Mouse (Mus musculus): ENCODE data around the gene Atpif1. TPM values are rescaled to one million over a fixed set of nuclear protein-coding genes. Genes with fewer than 3 reads are reported as not detected.
"Not testable (repeated sequence)": the region's sequence is repeated elsewhere in the genome, so short reads cannot be mapped to it uniquely, and the experiment has no call there.

The Atpif1 gene
- total and polyA plus RNA-seq, 2 experiments from 2014 or later = 898 to 1,829 TPM

DNA sequence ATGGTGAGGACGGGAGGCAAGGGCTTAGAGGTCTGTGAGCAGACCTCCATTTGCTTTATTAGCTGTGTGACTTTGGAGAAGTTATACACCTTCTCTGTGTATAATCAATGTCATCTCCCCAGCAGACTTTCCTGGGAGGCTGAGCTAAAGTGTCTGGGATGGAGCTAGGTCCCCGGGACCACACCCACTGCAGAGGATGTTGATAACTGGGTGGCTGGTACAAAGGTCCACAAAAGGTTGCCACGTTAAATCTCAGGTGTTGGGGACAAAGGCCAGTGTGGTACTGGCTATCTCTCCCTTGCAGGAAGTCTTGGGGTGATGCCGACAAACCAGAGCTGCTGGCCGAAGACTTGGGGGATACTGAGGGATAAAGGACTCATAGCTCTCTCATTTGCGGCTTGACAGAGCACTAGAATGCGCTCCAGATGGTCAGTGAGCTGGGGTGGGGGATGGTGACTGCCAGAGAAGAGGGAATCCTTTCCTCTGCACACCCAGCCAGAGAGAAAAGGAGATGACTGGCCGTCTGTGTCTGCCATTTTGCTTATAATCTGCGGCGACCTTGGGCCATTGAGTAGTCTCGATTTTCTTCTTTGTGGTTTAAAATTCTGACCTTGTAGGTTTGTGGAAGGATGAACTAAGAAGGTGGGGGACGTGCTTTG is 31.8 kb upstream of the Atpif1 start:
- DNase-seq (no peak), ATAC-seq (no peak)
- Histone ChIP-seq H3K27ac (ENCODE audit: low read depth, low read length) (no peak overlapping the region), H3K4me2 (ENCODE audit: low read depth) (no peak overlapping the region), H3K9ac (no peak overlapping the region), H3K4me3 (ENCODE audit: low read depth, low read length) (no peak overlapping the region), H3K9me3 (ENCODE audit: low read length) (no peaks in the 10 kb centered on the region), H3K4me1 (ENCODE audit: insufficient read depth) (no peaks in the 10 kb centered on the region), H3K27me3 (ENCODE audit: insufficient read depth, low read length) (no peaks in the 10 kb centered on the region), H3K36me3 (ENCODE audit: insufficient read depth) (no peaks in the 10 kb centered on the region)
- no peak for TF ChIP-seq CTCF (IDR thresholded peaks at IDR 0.05; ENCODE audit: low read depth)
- 78% methylated on average over 12 of the region's 12 CpGs for WGBS

DNA sequence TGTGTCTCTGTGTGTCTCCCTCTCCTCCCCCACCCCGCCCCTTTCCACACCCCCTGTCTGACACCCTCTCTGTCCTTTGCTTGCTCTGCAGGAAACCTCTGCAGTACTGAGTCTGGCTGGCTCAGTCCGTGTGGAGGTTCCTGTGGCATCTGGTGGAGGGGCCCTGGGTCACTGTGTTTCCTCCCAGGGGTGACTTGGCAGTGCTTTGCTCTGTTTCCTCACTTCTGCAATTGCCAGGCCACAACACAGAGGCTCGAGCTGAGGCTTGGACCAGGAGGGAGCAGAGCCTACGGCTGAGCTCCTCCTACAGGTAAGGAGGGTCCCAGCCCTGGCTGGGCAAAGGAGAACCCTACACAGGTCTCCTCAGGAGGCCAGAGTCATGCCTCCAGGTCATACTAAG is 30.5 kb upstream of the Atpif1 start, which contains the start of gene Ptafr:
Gene Ptafr (plus strand): TSS at position 103 of the 400 bp plus-strand sequence.
- no peak within 1 kb of the TSS for H3K4me3 ChIP-seq (ENCODE audit: low read depth, low read length)
- no peaks in the 10 kb centered on the region for H3K4me1 ChIP-seq (ENCODE audit: insufficient read depth)
- no peaks in the 10 kb centered on the region for H3K9me3 ChIP-seq (ENCODE audit: low read length)
- TF ChIP-seq CTCF (IDR thresholded peaks at IDR 0.05; ENCODE audit: low read depth) = no peak
- 51% methylated on average over 4 of the region's 4 CpGs for WGBS
- DNase-seq (no peak), ATAC-seq (no peak)
- no peak within 1 kb of the TSS for H3K4me2 ChIP-seq (ENCODE audit: low read depth)
- no peaks in the 10 kb centered on the region for H3K27me3 ChIP-seq (ENCODE audit: insufficient read depth, low read length)
- H3K9ac ChIP-seq = no peak within 1 kb of the TSS
- no peaks in the 10 kb centered on the region for H3K36me3 ChIP-seq (ENCODE audit: insufficient read depth)
- no peak within 1 kb of the TSS for H3K27ac ChIP-seq (ENCODE audit: low read depth, low read length)

DNA sequence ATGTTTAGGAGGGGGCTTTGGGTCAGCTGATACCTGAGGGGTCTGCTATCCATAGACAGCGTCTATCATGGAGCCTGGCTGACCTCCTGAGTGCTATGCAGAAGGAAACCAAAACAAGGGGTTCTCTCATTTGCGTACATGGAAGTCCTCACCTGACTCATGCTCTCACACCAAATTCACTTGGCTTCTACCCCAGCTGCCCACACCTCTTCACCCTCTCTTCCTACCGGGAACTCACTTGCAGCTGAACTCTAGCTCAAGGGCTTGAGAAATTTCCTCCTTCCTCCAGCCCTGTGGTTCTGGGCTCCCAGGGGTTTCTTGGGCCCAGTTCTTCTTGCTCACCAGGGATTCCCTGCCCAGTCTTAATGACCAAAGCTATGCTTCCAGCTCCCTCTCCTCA is 29.8 kb upstream of the Atpif1 start:
- Histone ChIP-seq H3K9ac (no peak overlapping the region), H3K4me2 (ENCODE audit: low read depth) (no peak overlapping the region), H3K27me3 (ENCODE audit: insufficient read depth, low read length) (no peaks in the 10 kb centered on the region), H3K4me3 (ENCODE audit: low read depth, low read length) (no peak overlapping the region), H3K27ac (ENCODE audit: low read depth, low read length) (no peak overlapping the region), H3K4me1 (ENCODE audit: insufficient read depth) (no peaks in the 10 kb centered on the region), H3K9me3 (ENCODE audit: low read length) (no peaks in the 10 kb centered on the region), H3K36me3 (ENCODE audit: insufficient read depth) (no peaks in the 10 kb centered on the region)
- no peak for ATAC-seq
- TF ChIP-seq CTCF (IDR thresholded peaks at IDR 0.05; ENCODE audit: low read depth) = no peak
- 78% methylated on average over 3 of the region's 3 CpGs for WGBS
- DNase-seq = no peak

DNA sequence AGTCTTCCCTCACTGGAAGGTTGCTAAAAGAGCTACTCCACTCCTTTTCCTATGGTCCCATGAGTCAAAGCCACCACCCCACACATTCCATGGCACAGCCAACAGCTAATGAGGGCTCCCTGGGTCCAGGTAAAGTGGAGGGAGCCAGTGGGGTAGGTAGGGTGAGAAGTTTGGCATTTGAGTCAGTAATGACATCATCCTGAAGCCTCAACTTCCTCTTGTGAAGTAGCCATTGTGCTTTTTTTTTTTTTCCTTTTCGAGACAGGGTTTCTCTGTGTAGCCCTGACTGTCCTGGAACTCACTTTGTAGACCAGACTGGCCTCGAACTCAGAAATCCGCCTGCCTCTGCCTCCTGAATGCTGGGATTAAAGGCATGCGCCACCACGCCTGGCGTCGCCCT is 22.1 kb upstream of the Atpif1 start:
- not testable (repeated sequence) for H3K9me3 ChIP-seq (ENCODE audit: low read length); H3K9ac ChIP-seq; H3K27ac ChIP-seq (ENCODE audit: low read depth, low read length); H3K27me3 ChIP-seq (ENCODE audit: insufficient read depth, low read length); H3K4me1 ChIP-seq (ENCODE audit: insufficient read depth); DNase-seq; H3K4me3 ChIP-seq (ENCODE audit: low read depth, low read length); H3K4me2 ChIP-seq (ENCODE audit: low read depth); ATAC-seq
- WGBS = 95% methylated on average over 7 of the region's 7 CpGs
- H3K36me3 ChIP-seq (ENCODE audit: insufficient read depth) = peaks cover 36% of the 10 kb centered on the region

DNA sequence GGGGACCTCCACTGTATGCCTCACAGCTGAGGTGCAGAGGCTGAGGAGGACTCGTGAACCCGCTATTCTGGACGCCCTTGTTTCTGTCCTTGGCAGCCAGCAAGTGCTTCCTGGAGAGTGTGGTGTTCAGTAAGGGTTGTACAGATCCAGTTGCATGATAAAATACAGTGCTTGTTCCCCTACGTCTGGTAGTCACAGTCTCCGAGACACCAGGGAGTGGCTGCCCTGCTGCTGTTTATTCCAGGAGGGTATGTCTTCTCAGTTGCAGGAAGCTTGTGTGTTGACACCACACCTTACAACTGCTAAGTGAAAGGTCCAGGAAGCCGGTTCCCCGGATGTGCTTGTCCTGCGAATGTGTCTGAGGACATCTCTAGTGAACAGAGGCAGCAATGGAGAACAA is 21.2 kb upstream of the Atpif1 start:
- H3K9ac ChIP-seq = no peak overlapping the region
- H3K4me1 ChIP-seq (ENCODE audit: insufficient read depth) = no peaks in the 10 kb centered on the region
- H3K9me3 ChIP-seq (ENCODE audit: low read length) = no peaks in the 10 kb centered on the region
- no peaks in the 10 kb centered on the region for H3K27me3 ChIP-seq (ENCODE audit: insufficient read depth, low read length)
- ATAC-seq (no peak), DNase-seq (no peak)
- H3K4me2 ChIP-seq (ENCODE audit: low read depth) = no peak overlapping the region
- no peak for TF ChIP-seq CTCF (IDR thresholded peaks at IDR 0.05; ENCODE audit: low read depth)
- no peak overlapping the region for H3K4me3 ChIP-seq (ENCODE audit: low read depth, low read length)
- WGBS = 88% methylated on average over 8 of the region's 8 CpGs
- no peak overlapping the region for H3K27ac ChIP-seq (ENCODE audit: low read depth, low read length)
- peaks cover 40% of the 10 kb centered on the region for H3K36me3 ChIP-seq (ENCODE audit: insufficient read depth)

DNA sequence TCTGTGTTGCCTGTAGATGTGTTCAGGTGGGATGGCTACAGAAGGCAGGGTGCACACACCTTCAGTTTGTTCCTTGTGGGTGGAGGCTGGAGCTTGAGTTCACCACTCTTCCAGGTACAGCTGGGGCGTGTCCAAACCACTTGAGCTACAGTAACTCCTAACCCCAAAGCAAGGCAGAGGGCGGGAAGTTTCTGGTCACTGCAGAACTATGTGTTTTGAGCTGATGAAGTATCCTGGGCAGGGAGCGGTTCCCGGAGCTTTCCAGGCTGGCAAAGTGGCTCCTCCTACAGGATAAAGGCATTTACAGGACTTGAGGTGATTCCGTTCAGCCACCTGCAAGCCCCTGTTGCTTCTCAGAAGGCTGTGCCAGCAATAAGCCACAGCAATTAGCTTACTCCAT is 20.8 kb upstream of the Atpif1 start:
- DNase-seq = no peak
- Histone ChIP-seq H3K9me3 (ENCODE audit: low read length) (no peaks in the 10 kb centered on the region), H3K27ac (ENCODE audit: low read depth, low read length) (no peak overlapping the region), H3K4me3 (ENCODE audit: low read depth, low read length) (no peak overlapping the region), H3K4me2 (ENCODE audit: low read depth) (no peak overlapping the region), H3K27me3 (ENCODE audit: insufficient read depth, low read length) (no peaks in the 10 kb centered on the region), H3K9ac (no peak overlapping the region), H3K36me3 (ENCODE audit: insufficient read depth) (peaks cover 44% of the 10 kb centered on the region), H3K4me1 (ENCODE audit: insufficient read depth) (no peaks in the 10 kb centered on the region)
- no peak for TF ChIP-seq CTCF (IDR thresholded peaks at IDR 0.05; ENCODE audit: low read depth)
- 75% methylated on average over 5 of the region's 5 CpGs for WGBS
- ATAC-seq = no peak

DNA sequence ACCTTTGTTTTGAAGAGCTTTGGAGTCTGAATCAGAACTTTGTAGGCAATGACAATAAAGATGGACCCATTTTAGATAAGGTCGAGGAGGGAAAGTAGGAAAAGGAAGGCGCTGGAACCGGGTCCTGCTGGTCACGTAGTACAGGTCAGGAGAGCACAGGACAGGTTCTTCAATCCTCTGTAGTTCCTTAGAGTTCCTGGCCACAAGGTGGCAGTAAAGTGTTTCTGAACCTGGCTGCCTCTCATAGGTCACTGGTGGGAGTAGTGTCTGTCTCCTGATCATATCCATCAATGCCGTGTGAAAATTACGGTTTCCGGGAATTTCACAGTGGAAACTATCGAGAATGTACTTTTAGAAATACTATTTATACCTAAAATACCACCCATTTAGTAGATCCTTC is 12.4 kb upstream of the Atpif1 start:
- Histone ChIP-seq H3K4me3 (ENCODE audit: low read depth, low read length) (no peak overlapping the region), H3K9me3 (ENCODE audit: low read length) (no peaks in the 10 kb centered on the region), H3K27me3 (ENCODE audit: insufficient read depth, low read length) (no peaks in the 10 kb centered on the region), H3K36me3 (ENCODE audit: insufficient read depth) (peaks cover 77% of the 10 kb centered on the region), H3K27ac (ENCODE audit: low read depth, low read length) (no peak overlapping the region), H3K9ac (no peak overlapping the region), H3K4me2 (ENCODE audit: low read depth) (no peak overlapping the region), H3K4me1 (ENCODE audit: insufficient read depth) (no peaks in the 10 kb centered on the region)
- ATAC-seq (no peak), DNase-seq (peak; percentile 59)
- WGBS = 43% methylated on average over 8 of the region's 8 CpGs
- peak; percentile 77 for TF ChIP-seq CTCF (IDR thresholded peaks at IDR 0.05; ENCODE audit: low read depth)
